Mouse (Mus musculus): ENCODE measurements around the gene Med12l. TPM values are rescaled to one million over a fixed set of nuclear protein-coding genes. Genes with fewer than 3 reads are reported as not detected.

Med12l gene
- polyA plus RNA-seq, 1 experiment from 2014 or later: 4.9 TPM

GRCm38 (mm10) chr3:59187336-59187735 is 181.7 kb downstream of the Med12l start:
- Histone ChIP-seq H3K9ac (no peak overlapping the region), H3K9me3 (replicated peaks) (no peaks in the 10 kb centered on the region), H3K4me1 (no peaks in the 10 kb centered on the region), H3K36me3 (no peaks in the 10 kb centered on the region), H3K27me3 (no peaks in the 10 kb centered on the region), H3K4me2 (replicated peaks) (no peak overlapping the region), H3K4me3 (no peak overlapping the region), H3K27ac (no peak overlapping the region)
- no peak for ATAC-seq (ENCODE audit: low FRiP score)
- WGBS: 85% methylated on average over 4 of the region's 4 CpGs

GRCm38 (mm10) chr3:59191674-59192073 is 186.0 kb downstream of the Med12l start:
- 93% methylated on average over 6 of the region's 6 CpGs for WGBS
- no peak overlapping the region for H3K4me2 ChIP-seq (replicated peaks)
- H3K4me1 ChIP-seq: no peaks in the 10 kb centered on the region
- ATAC-seq (ENCODE audit: low FRiP score): no peak
- H3K9ac ChIP-seq: no peak overlapping the region
- no peaks in the 10 kb centered on the region for H3K27me3 ChIP-seq
- no peak overlapping the region for H3K4me3 ChIP-seq
- no peak overlapping the region for H3K27ac ChIP-seq
- no peaks in the 10 kb centered on the region for H3K36me3 ChIP-seq
- no peaks in the 10 kb centered on the region for H3K9me3 ChIP-seq (replicated peaks)

GRCm38 (mm10) chr3:59194099-59194498 is 188.5 kb downstream of the Med12l start:
- Histone ChIP-seq H3K4me1 (no peaks in the 10 kb centered on the region), H3K9me3 (replicated peaks) (no peaks in the 10 kb centered on the region), H3K27me3 (no peaks in the 10 kb centered on the region), H3K4me2 (replicated peaks) (no peak overlapping the region), H3K9ac (no peak overlapping the region), H3K36me3 (no peaks in the 10 kb centered on the region), H3K27ac (no peak overlapping the region), H3K4me3 (no peak overlapping the region)
- WGBS: 90% methylated on average over 7 of the region's 7 CpGs
- no peak for ATAC-seq (ENCODE audit: low FRiP score)

- H3K9ac ChIP-seq: no peak within 1 kb of the TSS
- H3K4me1 ChIP-seq: no peaks in the 10 kb centered on the region
- H3K27ac ChIP-seq: no peak within 1 kb of the TSS
- H3K9me3 ChIP-seq (replicated peaks): no peaks in the 10 kb centered on the region
- WGBS: 85% methylated on average over 7 of the region's 7 CpGs
- ATAC-seq (ENCODE audit: low FRiP score): no peak
- no peak within 1 kb of the TSS for H3K4me3 ChIP-seq
- H3K4me2 ChIP-seq (replicated peaks): no peak within 1 kb of the TSS
- H3K36me3 ChIP-seq: no peaks in the 10 kb centered on the region
- H3K27me3 ChIP-seq: no peaks in the 10 kb centered on the region
These were observed 189.3 kb downstream of the Med12l start, which contains the start of gene Gpr87 for GRCm38 (mm10) chr3:59194938-59195337. Gene Gpr87, minus strand, starts transcription at chr3:59195104.

- no peaks in the 10 kb centered on the region for H3K9me3 ChIP-seq (replicated peaks)
- no peaks in the 10 kb centered on the region for H3K27me3 ChIP-seq
- no peak overlapping the region for H3K4me3 ChIP-seq
- H3K9ac ChIP-seq: no peak overlapping the region
- no peaks in the 10 kb centered on the region for H3K4me1 ChIP-seq
- WGBS: 89% methylated on average over 4 of the region's 4 CpGs
- H3K4me2 ChIP-seq (replicated peaks): no peak overlapping the region
- H3K36me3 ChIP-seq: no peaks in the 10 kb centered on the region
- no peak for ATAC-seq (ENCODE audit: low FRiP score)
- H3K27ac ChIP-seq: no peak overlapping the region
These were observed 191.8 kb downstream of the Med12l start for GRCm38 (mm10) chr3:59197329-59197948.

GRCm38 (mm10) chr3:59203802-59204520 is 198.3 kb downstream of the Med12l start:
- Histone ChIP-seq H3K9ac (no peak overlapping the region), H3K27ac (no peak overlapping the region), H3K4me2 (replicated peaks) (no peak overlapping the region), H3K4me3 (no peak overlapping the region), H3K36me3 (no peaks in the 10 kb centered on the region), H3K4me1 (0 out of 2 replicates have a peak, but pooled peaks cover 3% of the 10 kb centered on the region), H3K27me3 (no peaks in the 10 kb centered on the region), H3K9me3 (replicated peaks) (no peaks in the 10 kb centered on the region)
- 78% methylated on average over 8 of the region's 8 CpGs for WGBS
- ATAC-seq (ENCODE audit: low FRiP score): no peak

GRCm38 (mm10) chr3:59204719-59205503 is 199.3 kb downstream of the Med12l start:
- no peaks in the 10 kb centered on the region for H3K36me3 ChIP-seq
- no peak overlapping the region for H3K4me3 ChIP-seq
- H3K9ac ChIP-seq: no peak overlapping the region
- no peaks in the 10 kb centered on the region for H3K27me3 ChIP-seq
- H3K4me2 ChIP-seq (replicated peaks): no peak overlapping the region
- no peak for ATAC-seq (ENCODE audit: low FRiP score)
- H3K27ac ChIP-seq: no peak overlapping the region
- H3K9me3 ChIP-seq (replicated peaks): no peaks in the 10 kb centered on the region
- 84% methylated on average over 11 of the region's 11 CpGs for WGBS
- H3K4me1 ChIP-seq: 0 out of 2 replicates have a peak, but pooled peaks cover 3% of the 10 kb centered on the region

GRCm38 (mm10) chr3:59205941-59206340 is 200.3 kb downstream of the Med12l start:
- no peaks in the 10 kb centered on the region for H3K36me3 ChIP-seq
- no peak overlapping the region for H3K9ac ChIP-seq
- 0 out of 2 replicates have a peak, but pooled peaks cover 3% of the 10 kb centered on the region for H3K4me1 ChIP-seq
- H3K9me3 ChIP-seq (replicated peaks): no peaks in the 10 kb centered on the region
- 82% methylated on average over 4 of the region's 4 CpGs for WGBS
- no peaks in the 10 kb centered on the region for H3K27me3 ChIP-seq
- H3K27ac ChIP-seq: no peak overlapping the region
- H3K4me3 ChIP-seq: no peak overlapping the region
- no peak for ATAC-seq (ENCODE audit: low FRiP score)
- H3K4me2 ChIP-seq (replicated peaks): no peak overlapping the region

- peak; percentile 41; the same call in 1 of the 2 replicates for ATAC-seq (ENCODE audit: low FRiP score)
- no peak overlapping the region for H3K4me3 ChIP-seq
- H3K36me3 ChIP-seq: no peaks in the 10 kb centered on the region
- no peak overlapping the region for H3K27ac ChIP-seq
- H3K9me3 ChIP-seq (replicated peaks): no peaks in the 10 kb centered on the region
- no peak overlapping the region for H3K4me2 ChIP-seq (replicated peaks)
- WGBS: 63% methylated on average over 4 of the region's 4 CpGs
- no peak overlapping the region for H3K9ac ChIP-seq
- no peaks in the 10 kb centered on the region for H3K27me3 ChIP-seq
- 0 out of 2 replicates have a peak, but pooled peaks cover 3% of the 10 kb centered on the region for H3K4me1 ChIP-seq
These were observed 203.3 kb downstream of the Med12l start for GRCm38 (mm10) chr3:59208650-59209548.

GRCm38 (mm10) chr3:59210089-59210488 is 204.5 kb downstream of the Med12l start:
- Histone ChIP-seq H3K27me3 (no peaks in the 10 kb centered on the region), H3K4me1 (0 out of 2 replicates have a peak, but pooled peaks cover 3% of the 10 kb centered on the region), H3K4me3 (no peak overlapping the region), H3K36me3 (no peaks in the 10 kb centered on the region), H3K9me3 (replicated peaks) (no peaks in the 10 kb centered on the region), H3K4me2 (replicated peaks) (no peak overlapping the region), H3K27ac (no peak overlapping the region), H3K9ac (no peak overlapping the region)
- WGBS: 74% methylated on average over 8 of the region's 8 CpGs
- no peak for ATAC-seq (ENCODE audit: low FRiP score)

GRCm38 (mm10) chr3:59210727-59211126 is 205.1 kb downstream of the Med12l start, which contains the start of gene P2ry13:
Gene P2ry13, minus strand, starts transcription at chr3:59210882.
- Histone ChIP-seq H3K4me3 (no peak within 1 kb of the TSS), H3K9ac (no peak within 1 kb of the TSS), H3K36me3 (no peaks in the 10 kb centered on the region), H3K4me1 (0 out of 2 replicates have a peak, but pooled peaks cover 3% of the 10 kb centered on the region), H3K27me3 (no peaks in the 10 kb centered on the region), H3K27ac (no peak within 1 kb of the TSS), H3K9me3 (replicated peaks) (no peaks in the 10 kb centered on the region), H3K4me2 (replicated peaks) (no peak within 1 kb of the TSS)
- ATAC-seq (ENCODE audit: low FRiP score): no peak
- 92% methylated on average over 6 of the region's 6 CpGs for WGBS
